Mouse (Mus musculus) liver, embryonic 15.5 days (tissue): Measurements from ENCODE around the gene Aup1. TPM values are rescaled to one million over a fixed set of nuclear protein-coding genes. Genes with fewer than 3 reads are reported as not detected.

Source experiments
- ATAC-seq: fragments of 200-750 bp; cut with Nextera tagmentation; 2 replicates; pipeline ENCODE4 v1.8.0; 2017; ENCODE audit warnings: moderate number of reproducible peaks, mild to moderate bottlenecking, moderate library complexity; ENCODE audit not compliant: insufficient read depth
- H3K27ac ChIP-seq: fragments of 300-500 bp; sonication (generic); replicated peaks from 2 replicates; pipeline ENCODE4 v1.5.1; 2015; ENCODE audit warnings: mild to moderate bottlenecking, inconsistent platforms
- H3K27me3 ChIP-seq: fragments of 300-500 bp; sonication (generic); 2 replicates; pipeline ENCODE4 v1.6.1; 2015; ENCODE audit warnings: mild to moderate bottlenecking, inconsistent platforms
- H3K36me3 ChIP-seq: fragments of 300-500 bp; sonication (generic); replicated peaks from 2 replicates; pipeline ENCODE4 v1.6.1; 2015; ENCODE audit warnings: moderate library complexity, mild to moderate bottlenecking, inconsistent platforms
- H3K4me1 ChIP-seq: fragments of 300-500 bp; sonication (generic); replicated peaks from 2 replicates; pipeline ENCODE4 v1.6.1; 2015; ENCODE audit warnings: inconsistent platforms
- H3K4me2 ChIP-seq: fragments of 300-500 bp; sonication (generic); 2 replicates; pipeline ENCODE4 v1.6.1; 2015; ENCODE audit warnings: moderate library complexity, mild to moderate bottlenecking, inconsistent platforms
- H3K4me3 ChIP-seq: fragments of 300-500 bp; sonication (generic); replicated peaks from 2 replicates; pipeline ENCODE4 v1.5.1; 2015; ENCODE audit warnings: mild to moderate bottlenecking, inconsistent platforms
- H3K9ac ChIP-seq: fragments of 300-500 bp; sonication (generic); 2 replicates; pipeline ENCODE4 v1.6.1; 2015; ENCODE audit warnings: moderate library complexity, mild to moderate bottlenecking, inconsistent platforms
- H3K9me3 ChIP-seq: fragments of 300-500 bp; sonication (generic); replicated peaks from 2 replicates; pipeline ENCODE4 v1.6.1; 2016; ENCODE audit warnings: inconsistent platforms
- WGBS: fragments of 180-500 bp; shearing (Covaris S2); methylation state at CpG from one replicate; pipeline ENCODE4 v1.1.7; 2015; ENCODE audit warnings: mixed read lengths; ENCODE audit not compliant: insufficient replicate concordance; 5-methylcytosine and 5-hydroxymethylcytosine counted together
- polyA plus RNA-seq: library from polyadenylated mRNA; unstranded; fragments of >200 nt; fragmentation: Nextera tagmentation; extraction: Ambion mirVana; gene quantifications from 2 replicates; pipeline ENCODE4 v1.2.1, GENCODE M21; 2015

Gene Aup1
- polyA plus RNA-seq, 1 experiment from 2014 or later = 189 TPM

DNA sequence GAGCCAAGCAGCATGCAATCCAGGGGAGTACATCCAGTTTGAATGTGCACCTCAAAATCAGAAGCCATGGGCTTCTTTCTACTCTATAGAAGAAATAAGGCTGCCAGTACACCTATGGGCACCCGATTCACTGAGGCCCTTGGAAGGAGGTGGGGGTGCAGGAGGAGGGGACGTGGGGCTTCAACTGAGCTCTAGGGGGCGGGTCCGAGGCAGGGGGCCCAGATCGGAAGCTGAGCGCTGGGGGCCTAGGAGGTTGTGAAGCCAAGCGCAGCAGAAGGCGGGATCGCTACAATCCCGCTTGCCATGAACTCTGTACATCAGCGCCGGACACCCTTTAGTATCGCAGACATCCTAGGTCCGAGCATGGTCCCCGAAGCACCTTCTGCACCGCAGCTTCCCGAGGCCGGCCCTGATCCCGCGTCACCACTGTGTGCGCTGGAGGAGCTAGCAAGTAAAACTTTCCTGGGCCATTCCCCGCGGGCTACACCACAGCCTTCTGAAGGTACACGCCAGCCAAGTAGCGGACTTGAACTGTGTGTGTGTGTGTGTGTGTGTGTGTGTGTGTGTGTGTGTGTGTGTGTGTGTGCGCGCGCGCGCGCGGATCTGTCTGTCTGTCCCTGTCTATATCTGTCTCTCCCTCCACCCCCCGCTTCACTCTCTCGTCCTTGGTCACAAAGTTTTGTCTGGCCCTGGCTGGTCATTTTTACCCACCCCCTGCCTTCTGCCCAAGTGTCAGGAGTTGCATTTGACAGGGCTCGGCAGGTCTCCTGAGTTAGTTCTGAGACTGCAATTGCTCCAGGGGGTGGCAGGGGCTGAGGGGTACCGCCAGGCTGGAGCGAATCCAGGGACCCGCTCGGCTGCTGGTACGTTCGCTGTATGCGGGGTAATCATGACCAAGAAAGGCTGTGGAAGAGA is 32.1 kb downstream of the Aup1 start, which contains the start of gene Lbx2:
Gene Lbx2, plus strand, starts transcription at position 247 of the 915 bp plus-strand sequence.
- Histone ChIP-seq H3K4me2 (peak within 1 kb of the TSS; percentile 44), H3K27ac (no peak within 1 kb of the TSS), H3K36me3 (peaks cover 6% of the 10 kb centered on the region; the same call in 1 of the 2 replicates), H3K9ac (no peak within 1 kb of the TSS), H3K9me3 (no peaks in the 10 kb centered on the region), H3K27me3 (peaks cover 92% of the 10 kb centered on the region), H3K4me3 (0 out of 2 replicates have a peak within 1 kb of the TSS, but pooled peaks have one; percentile 17), H3K4me1 (peaks cover 12% of the 10 kb centered on the region; the same call in 1 of the 2 replicates)
- no peak for ATAC-seq
- 4% methylated on average over 42 of the region's 42 CpGs for WGBS

- ATAC-seq = no peak
Observed at GRCm38 (mm10) chr6:83087205-83087925, 33.0 kb downstream of the Aup1 start.

DNA sequence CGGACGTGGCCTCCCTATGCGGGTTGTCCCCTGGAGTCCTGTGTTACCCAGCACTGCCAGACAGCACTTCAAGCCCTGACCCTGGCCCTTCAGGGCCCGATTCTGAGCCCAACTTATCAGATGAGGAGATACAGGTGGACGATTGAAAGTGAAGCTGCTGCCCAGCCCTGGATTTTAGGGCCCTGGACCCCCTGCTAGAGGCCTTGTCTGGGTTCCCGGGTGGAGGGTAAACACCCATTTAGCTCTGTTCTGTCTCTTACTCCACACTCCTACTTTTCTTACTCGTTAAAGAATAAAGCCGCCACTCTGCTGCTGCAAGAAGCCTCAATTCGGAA is 33.6 kb downstream of the Aup1 start:
- no peak overlapping the region for H3K9ac ChIP-seq
- peaks cover 98% of the 10 kb centered on the region for H3K27me3 ChIP-seq
- no peaks in the 10 kb centered on the region for H3K9me3 ChIP-seq
- H3K27ac ChIP-seq = no peak overlapping the region
- peak overlapping the region; percentile 44; the same call in 1 of the 2 replicates for H3K4me2 ChIP-seq
- WGBS = 16% methylated on average over 9 of the region's 9 CpGs
- H3K4me3 ChIP-seq = peak overlapping the region; percentile 17; the same call in 1 of the 2 replicates
- no peak for ATAC-seq
- H3K4me1 ChIP-seq = peaks cover 12% of the 10 kb centered on the region; the same call in 1 of the 2 replicates
- H3K36me3 ChIP-seq = no peaks in the 10 kb centered on the region

More at GRCm38 (mm10) chr6:83087205-83087925, 33.0 kb downstream of the Aup1 start:
- WGBS = 4% methylated on average over 47 of the region's 47 CpGs
- H3K9me3 ChIP-seq = no peaks in the 10 kb centered on the region
- H3K4me1 ChIP-seq = peaks cover 12% of the 10 kb centered on the region; the same call in 1 of the 2 replicates
- H3K4me2 ChIP-seq = peak overlapping the region; percentile 44
- no peak overlapping the region for H3K27ac ChIP-seq
- peak overlapping the region; percentile 17; the same call in 1 of the 2 replicates for H3K4me3 ChIP-seq
- H3K36me3 ChIP-seq = no peaks in the 10 kb centered on the region
- H3K27me3 ChIP-seq = peaks cover 98% of the 10 kb centered on the region
- H3K9ac ChIP-seq = no peak overlapping the region

GRCm38 (mm10) chr6:83092416-83093127 is 38.3 kb downstream of the Aup1 start:
- peaks cover 84% of the 10 kb centered on the region for H3K27me3 ChIP-seq
- no peak for ATAC-seq
- H3K4me3 ChIP-seq = no peak overlapping the region
- no peak overlapping the region for H3K27ac ChIP-seq
- no peak overlapping the region for H3K9ac ChIP-seq
- WGBS = 15% methylated on average over 6 of the region's 6 CpGs
- H3K4me2 ChIP-seq = no peak overlapping the region
- peaks cover 3% of the 10 kb centered on the region; the same call in 1 of the 2 replicates for H3K4me1 ChIP-seq
- no peaks in the 10 kb centered on the region for H3K9me3 ChIP-seq
- no peaks in the 10 kb centered on the region for H3K36me3 ChIP-seq

DNA sequence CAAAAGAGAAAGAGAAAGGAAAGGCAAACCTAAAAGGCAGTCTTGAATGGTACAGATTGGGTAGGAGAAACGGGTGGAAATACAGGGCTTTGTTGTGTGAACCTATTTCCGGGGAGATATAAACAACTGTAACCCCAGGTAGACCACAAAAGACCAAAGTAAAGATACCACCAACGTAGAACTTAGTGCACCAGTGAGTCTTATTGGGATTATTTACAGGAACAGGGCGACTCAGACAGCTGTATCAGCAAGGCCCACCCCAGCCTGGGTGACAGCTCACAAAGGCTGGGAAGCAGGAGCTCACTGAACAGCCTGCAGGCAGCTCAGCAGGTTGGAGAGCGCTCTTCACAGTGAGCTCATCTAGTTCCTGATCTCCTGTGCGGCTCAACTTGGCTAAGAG is 41.6 kb downstream of the Aup1 start:
- H3K9ac ChIP-seq = no peak overlapping the region
- H3K36me3 ChIP-seq = no peaks in the 10 kb centered on the region
- no peak overlapping the region for H3K27ac ChIP-seq
- H3K27me3 ChIP-seq = peaks cover 67% of the 10 kb centered on the region
- no peaks in the 10 kb centered on the region for H3K9me3 ChIP-seq
- peaks cover 4% of the 10 kb centered on the region for H3K4me1 ChIP-seq
- no peak for ATAC-seq
- no peak overlapping the region for H3K4me3 ChIP-seq
- H3K4me2 ChIP-seq = no peak overlapping the region
- 37% methylated on average over 6 of the region's 6 CpGs for WGBS

DNA sequence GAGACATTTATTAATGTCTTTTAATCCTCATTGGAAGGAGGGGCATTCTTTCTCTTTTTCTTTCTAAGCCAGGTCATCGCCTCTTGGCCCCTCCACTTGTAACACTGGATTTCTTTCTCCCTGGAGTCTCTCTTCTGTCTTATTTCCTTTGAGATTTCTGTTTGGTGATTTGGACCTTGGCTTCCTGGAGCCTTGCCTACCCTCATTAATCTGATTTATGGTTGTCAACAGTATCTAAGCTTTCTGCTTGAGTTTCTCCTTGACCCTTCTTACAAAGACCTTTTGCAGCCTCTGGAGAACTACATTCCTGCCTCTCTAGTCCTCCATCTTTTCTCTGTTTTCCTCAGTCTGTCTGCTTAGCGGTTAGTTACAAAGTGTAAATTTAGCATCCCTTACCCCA is 44.1 kb downstream of the Aup1 start:
- H3K4me3 ChIP-seq = no peak overlapping the region
- no peaks in the 10 kb centered on the region for H3K9me3 ChIP-seq
- H3K4me2 ChIP-seq = no peak overlapping the region
- no peak for ATAC-seq
- peaks cover 1% of the 10 kb centered on the region; the same call in 1 of the 2 replicates for H3K36me3 ChIP-seq
- H3K9ac ChIP-seq = no peak overlapping the region
- WGBS = 70% methylated on average over 2 of the region's 2 CpGs
- H3K27ac ChIP-seq = no peak overlapping the region
- peaks cover 46% of the 10 kb centered on the region for H3K27me3 ChIP-seq
- peaks cover 26% of the 10 kb centered on the region for H3K4me1 ChIP-seq

DNA sequence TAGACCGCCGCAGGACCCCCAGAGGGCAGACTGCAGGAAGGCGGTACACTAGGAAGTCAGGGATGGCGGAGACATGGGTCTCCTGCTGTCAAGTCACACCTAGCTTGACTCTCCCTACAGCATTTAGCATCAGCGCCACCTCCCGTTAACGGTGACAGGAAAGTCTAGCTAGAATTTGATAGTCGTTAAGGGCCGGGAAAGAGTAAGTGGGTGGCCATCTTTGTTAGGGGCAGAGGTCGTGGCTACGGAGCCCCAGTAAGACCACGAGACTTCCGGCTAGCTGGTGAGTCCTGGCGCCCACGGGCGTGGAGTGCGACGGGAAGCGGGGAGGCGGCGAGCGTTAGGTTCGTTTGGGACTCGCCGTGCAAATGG is 47.0 kb downstream of the Aup1 start, which contains the start of the genes Ccdc142 and Gm42688:
Gene Ccdc142, plus strand, starts transcription at position 286 of the 372 bp plus-strand sequence.
Gene Gm42688, plus strand, starts transcription at position 302 of the 372 bp plus-strand sequence.
- H3K27ac ChIP-seq = peak within 1 kb of the TSS; percentile 81
- 1% methylated on average over 25 of the region's 25 CpGs for WGBS
- ATAC-seq = peak; percentile 79
- H3K4me1 ChIP-seq = peaks cover 29% of the 10 kb centered on the region
- H3K9ac ChIP-seq = peak within 1 kb of the TSS; percentile 78
- H3K36me3 ChIP-seq = peaks cover 11% of the 10 kb centered on the region; the same call in 1 of the 2 replicates
- no peaks in the 10 kb centered on the region for H3K9me3 ChIP-seq
- H3K4me2 ChIP-seq = peak within 1 kb of the TSS; percentile 100
- H3K4me3 ChIP-seq = peak within 1 kb of the TSS; percentile 73
- peaks cover 26% of the 10 kb centered on the region for H3K27me3 ChIP-seq

DNA sequence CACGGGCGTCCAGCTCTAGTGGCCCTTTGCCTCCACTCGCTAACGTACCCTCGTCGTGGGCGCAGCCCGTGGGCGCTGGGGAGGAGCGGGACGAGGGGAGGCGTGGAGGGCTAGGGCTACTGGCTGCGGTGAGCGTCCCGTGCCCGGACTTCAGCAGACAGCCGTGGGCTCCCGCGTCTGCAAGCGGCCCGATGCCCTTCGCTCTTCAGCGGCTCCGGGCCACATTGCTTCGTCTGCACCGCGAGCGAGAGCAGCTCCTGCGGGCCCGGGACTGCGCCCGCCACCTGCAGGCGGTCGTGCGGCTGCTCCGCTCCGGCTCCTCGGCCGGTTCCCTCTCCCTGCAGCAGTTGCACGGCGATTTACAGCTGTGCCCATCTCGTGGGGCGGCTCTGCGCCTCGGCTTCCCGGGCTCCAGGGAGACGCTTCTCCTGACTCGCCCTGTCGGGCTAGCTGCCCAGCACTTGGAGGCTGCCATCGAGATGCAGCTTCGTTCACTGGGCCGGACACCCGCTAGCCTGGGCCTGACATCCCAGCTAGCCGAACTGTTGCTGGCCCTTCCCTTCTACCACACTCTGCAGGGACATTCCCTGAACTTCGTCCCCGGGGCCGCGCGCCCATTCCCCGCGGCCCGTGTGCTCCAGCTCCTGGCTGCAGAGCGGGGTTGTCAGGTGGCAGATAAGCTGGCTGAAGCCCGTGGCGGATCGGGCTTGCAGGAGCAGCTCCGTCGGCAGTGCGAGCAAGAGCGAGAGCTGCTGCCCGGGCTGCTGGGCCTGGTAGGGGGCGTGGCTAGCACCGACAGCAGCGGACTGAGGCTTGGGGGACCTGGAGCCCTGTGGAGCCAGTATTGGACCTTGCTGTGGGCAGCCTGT is 47.6 kb downstream of the Aup1 start:
- Histone ChIP-seq H3K4me1 (peaks cover 29% of the 10 kb centered on the region), H3K9me3 (no peaks in the 10 kb centered on the region), H3K27ac (peak overlapping the region; percentile 81), H3K36me3 (peaks cover 15% of the 10 kb centered on the region; the same call in 1 of the 2 replicates), H3K4me2 (peak overlapping the region; percentile 100), H3K27me3 (peaks cover 23% of the 10 kb centered on the region), H3K4me3 (peak overlapping the region; percentile 73), H3K9ac (peak overlapping the region; percentile 78)
- ATAC-seq = peak; percentile 76
- WGBS = under 1% methylated on average over 74 of the region's 74 CpGs

GRCm38 (mm10) chr6:83103130-83103650 is 48.9 kb downstream of the Aup1 start:
- Histone ChIP-seq H3K9ac (0 out of 2 replicates have a peak overlapping the region, but pooled peaks have one; percentile 78), H3K4me2 (peak overlapping the region; percentile 100), H3K4me1 (peaks cover 42% of the 10 kb centered on the region), H3K27ac (peak overlapping the region; percentile 34), H3K9me3 (no peaks in the 10 kb centered on the region), H3K36me3 (peaks cover 21% of the 10 kb centered on the region; the same call in 1 of the 2 replicates), H3K4me3 (peak overlapping the region; percentile 73), H3K27me3 (peaks cover 16% of the 10 kb centered on the region; the same call in 1 of the 2 replicates)
- WGBS = 68% methylated on average over 11 of the region's 11 CpGs
- no peak for ATAC-seq
